Mouse (Mus musculus) forebrain, embryonic 14.5 days (tissue): ENCODE results near the gene Gcdh. TPM values are rescaled to one million over a fixed set of nuclear protein-coding genes. Genes with fewer than 3 reads are reported as not detected.

Experiments
- ATAC-seq: fragments of 200-750 bp; cut with Nextera tagmentation; 2 replicates; pipeline ENCODE4 v1.8.0; 2017; ENCODE audit warnings: mild to moderate bottlenecking, moderate library complexity
- DNase-seq: peaks from one replicate; pipeline ENCODE4 v3.0.0-alpha.2; 2015; ENCODE audit warnings: low spot score
- H3K27ac ChIP-seq: fragments of 300-500 bp; sonication (generic); 2 replicates; pipeline ENCODE4 v1.5.1; 2014; ENCODE audit warnings: low read depth, mild to moderate bottlenecking, control low read depth, low read length, moderate library complexity
- H3K27me3 ChIP-seq: fragments of 300-500 bp; sonication (generic); replicated peaks from 2 replicates; pipeline ENCODE4 v1.6.1; 2014; ENCODE audit warnings: low read length, control low read depth, mixed read lengths; ENCODE audit not compliant: control insufficient read depth, insufficient read depth
- H3K36me3 ChIP-seq: fragments of 300-500 bp; sonication (generic); 2 replicates; pipeline ENCODE4 v1.6.1; 2014; ENCODE audit warnings: low read length, control low read depth; ENCODE audit not compliant: control insufficient read depth, insufficient read depth
- H3K4me1 ChIP-seq: fragments of 300-500 bp; sonication (generic); 2 replicates; pipeline ENCODE4 v1.6.1; 2014; ENCODE audit warnings: antibody characterized with exemption, low read length, control low read depth; ENCODE audit not compliant: control insufficient read depth, insufficient read depth
- H3K4me2 ChIP-seq: fragments of 300-500 bp; sonication (generic); 2 replicates; pipeline ENCODE4 v1.6.1; 2014; ENCODE audit warnings: mild to moderate bottlenecking, control low read depth, low read length
- H3K4me3 ChIP-seq: fragments of 300-500 bp; sonication (generic); 2 replicates; pipeline ENCODE4 v1.5.1; 2014; ENCODE audit warnings: low read depth, low read length, control low read depth
- H3K9ac ChIP-seq: fragments of 300-500 bp; sonication (generic); 2 replicates; pipeline ENCODE4 v1.6.1; 2014; ENCODE audit warnings: mild to moderate bottlenecking, low read length, control low read depth, moderate library complexity
- H3K9me3 ChIP-seq: fragments of 300-500 bp; sonication (generic); replicated peaks from 2 replicates; pipeline ENCODE4 v1.6.1; 2016; ENCODE audit warnings: low read length, control low read depth, mixed read lengths; ENCODE audit not compliant: control insufficient read depth
- WGBS: fragments of 180-500 bp; shearing (Covaris S2); extraction: QIAGEN DNeasy Blood & Tissue Kit; methylation state at CpG from one replicate; pipeline ENCODE4 v1.1.7; 2014; 5-methylcytosine and 5-hydroxymethylcytosine counted together
- polyA plus RNA-seq: library from polyadenylated mRNA; unstranded; fragments of >200 nt; fragmentation: Nextera tagmentation; extraction: Ambion mirVana; gene quantifications from 2 replicates; pipeline ENCODE4 v1.2.1, GENCODE M21; 2014

Gene Gcdh
- polyA plus RNA-seq, 1 experiment from 2014 or later = 27.1 TPM

- no peak for ATAC-seq
- no peak overlapping the region for H3K4me2 ChIP-seq
- no peaks in the 10 kb centered on the region for H3K27me3 ChIP-seq
- H3K4me1 ChIP-seq = peaks cover 24% of the 10 kb centered on the region
- DNase-seq = no peak
- H3K4me3 ChIP-seq = no peak overlapping the region
- WGBS = 93% methylated on average over 13 of the region's 13 CpGs
- H3K27ac ChIP-seq = no peak overlapping the region
- no peaks in the 10 kb centered on the region for H3K9me3 ChIP-seq
- H3K9ac ChIP-seq = no peak overlapping the region
- peaks cover 36% of the 10 kb centered on the region for H3K36me3 ChIP-seq
These were observed 36.9 kb upstream of the Gcdh start for GRCm38 (mm10) chr8:84930582-84930981.

GRCm38 (mm10) chr8:84928456-84929306, 35.0 kb upstream of the Gcdh start:
- peaks cover 5% of the 10 kb centered on the region for H3K4me1 ChIP-seq
- DNase-seq (peak; percentile 83), ATAC-seq (peak; percentile 89)
- peak overlapping the region; percentile 58 for H3K4me2 ChIP-seq
- 2% methylated on average over 50 of the region's 52 CpGs for WGBS
- peak overlapping the region; percentile 45 for H3K9ac ChIP-seq
- H3K4me3 ChIP-seq = peak overlapping the region; percentile 29
- H3K27ac ChIP-seq = no peak overlapping the region
- H3K9me3 ChIP-seq = no peaks in the 10 kb centered on the region
- peaks cover 49% of the 10 kb centered on the region for H3K36me3 ChIP-seq
- no peaks in the 10 kb centered on the region for H3K27me3 ChIP-seq

- no peak overlapping the region for H3K9ac ChIP-seq
- H3K27me3 ChIP-seq = no peaks in the 10 kb centered on the region
- 85% methylated on average over 1 of the region's 1 CpGs for WGBS
- no peaks in the 10 kb centered on the region for H3K9me3 ChIP-seq
- no peak overlapping the region for H3K4me3 ChIP-seq
- H3K36me3 ChIP-seq = peaks cover 52% of the 10 kb centered on the region
- H3K4me1 ChIP-seq = peaks cover 4% of the 10 kb centered on the region
- H3K27ac ChIP-seq = no peak overlapping the region
- no peak for DNase-seq
- no peak overlapping the region for H3K4me2 ChIP-seq
- no peak for ATAC-seq
These were observed 33.8 kb upstream of the Gcdh start for GRCm38 (mm10) chr8:84927513-84927912.

GRCm38 (mm10) chr8:84925557-84925956, 31.8 kb upstream of the Gcdh start:
- no peaks in the 10 kb centered on the region for H3K9me3 ChIP-seq
- no peak overlapping the region for H3K9ac ChIP-seq
- 69% methylated on average over 7 of the region's 7 CpGs for WGBS
- H3K27me3 ChIP-seq = no peaks in the 10 kb centered on the region
- no peak overlapping the region for H3K4me3 ChIP-seq
- peaks cover 63% of the 10 kb centered on the region for H3K36me3 ChIP-seq
- H3K4me2 ChIP-seq = no peak overlapping the region
- no peak overlapping the region for H3K27ac ChIP-seq
- ATAC-seq = no peak
- H3K4me1 ChIP-seq = peaks cover 4% of the 10 kb centered on the region
- DNase-seq = no peak

- no peak for DNase-seq
- H3K27ac ChIP-seq = no peak overlapping the region
- H3K4me1 ChIP-seq = no peaks in the 10 kb centered on the region
- whole genome bisulfite sequencing = 96% methylated on average over 2 of the region's 2 CpGs
- no peak overlapping the region for H3K4me2 ChIP-seq
- no peak overlapping the region for H3K4me3 ChIP-seq
- no peaks in the 10 kb centered on the region for H3K27me3 ChIP-seq
- H3K9ac ChIP-seq = no peak overlapping the region
- ATAC-seq = no peak
- no peaks in the 10 kb centered on the region for H3K9me3 ChIP-seq
- H3K36me3 ChIP-seq = peaks cover 83% of the 10 kb centered on the region
These were observed 27.9 kb upstream of the Gcdh start for GRCm38 (mm10) chr8:84921596-84921995.

GRCm38 (mm10) chr8:84918646-84919045, 24.9 kb upstream of the Gcdh start:
- Histone ChIP-seq H3K27ac (no peak overlapping the region), H3K27me3 (peaks cover 6% of the 10 kb centered on the region), H3K4me2 (no peak overlapping the region), H3K4me1 (no peaks in the 10 kb centered on the region; the same call in 1 of the 2 replicates), H3K4me3 (no peak overlapping the region), H3K9me3 (0 out of 2 replicates have a peak, but pooled peaks cover 4% of the 10 kb centered on the region), H3K9ac (no peak overlapping the region), H3K36me3 (peaks cover 90% of the 10 kb centered on the region)
- no peak for DNase-seq
- WGBS = 96% methylated on average over 15 of the region's 15 CpGs
- no peak for ATAC-seq

- Histone ChIP-seq H3K36me3 (peaks cover 90% of the 10 kb centered on the region), H3K9ac (no peak overlapping the region), H3K27me3 (peaks cover 13% of the 10 kb centered on the region), H3K4me3 (no peak overlapping the region), H3K4me2 (no peak overlapping the region), H3K27ac (no peak overlapping the region), H3K9me3 (0 out of 2 replicates have a peak, but pooled peaks cover 4% of the 10 kb centered on the region), H3K4me1 (peaks cover 7% of the 10 kb centered on the region)
- no peak for ATAC-seq
- DNase-seq = no peak
- WGBS = 37% methylated on average over 20 of the region's 20 CpGs
These were observed 24.1 kb upstream of the Gcdh start for GRCm38 (mm10) chr8:84917781-84918180.

GRCm38 (mm10) chr8:84915269-84915668, 21.5 kb upstream of the Gcdh start:
- no peak overlapping the region for H3K9ac ChIP-seq
- peaks cover 8% of the 10 kb centered on the region for H3K4me1 ChIP-seq
- ATAC-seq = no peak
- no peak overlapping the region for H3K4me3 ChIP-seq
- H3K4me2 ChIP-seq = no peak overlapping the region
- DNase-seq = no peak
- 0 out of 2 replicates have a peak, but pooled peaks cover 4% of the 10 kb centered on the region for H3K9me3 ChIP-seq
- 90% methylated on average over 8 of the region's 8 CpGs for WGBS
- H3K27me3 ChIP-seq = peaks cover 13% of the 10 kb centered on the region
- no peak overlapping the region for H3K27ac ChIP-seq
- peaks cover 92% of the 10 kb centered on the region for H3K36me3 ChIP-seq

- no peak for ATAC-seq
- no peak overlapping the region for H3K27ac ChIP-seq
- peaks cover 13% of the 10 kb centered on the region for H3K27me3 ChIP-seq
- H3K36me3 ChIP-seq = peaks cover 82% of the 10 kb centered on the region
- H3K4me3 ChIP-seq = no peak overlapping the region
- peaks cover 12% of the 10 kb centered on the region for H3K4me1 ChIP-seq
- H3K9ac ChIP-seq = no peak overlapping the region
- H3K9me3 ChIP-seq = 0 out of 2 replicates have a peak, but pooled peaks cover 4% of the 10 kb centered on the region
- H3K4me2 ChIP-seq = no peak overlapping the region
- DNase-seq = peak; percentile 54
- WGBS = 25% methylated on average over 4 of the region's 4 CpGs
These were observed 20.2 kb upstream of the Gcdh start for GRCm38 (mm10) chr8:84913960-84914359.
